Mouse (Mus musculus) kidney, postnatal 0 days (tissue): ENCODE results near the gene Psap. TPM values are rescaled to one million over a fixed set of nuclear protein-coding genes. Genes with fewer than 3 reads are reported as not detected.
"Not testable (repeated sequence)": the region's sequence is repeated elsewhere in the genome, so short reads cannot be mapped to it uniquely, and the experiment has no call there.

ENCODE experiments used
- ATAC-seq: fragments of 200-750 bp; cut with Nextera tagmentation; replicated peaks from 2 replicates; pipeline ENCODE4 v1.8.0; 2017; ENCODE audit warnings: low read depth, moderate number of reproducible peaks, moderate TSS enrichment, moderate library complexity; ENCODE audit not compliant: low FRiP score
- DNase-seq: peaks from one replicate; pipeline ENCODE4 v3.0.0-alpha.2; 2016; ENCODE audit warnings: low spot score
- H3K27ac ChIP-seq: fragments of 300-500 bp; sonication (generic); 2 replicates; pipeline ENCODE4 v1.5.1; 2014; ENCODE audit warnings: mild to moderate bottlenecking
- H3K27me3 ChIP-seq: fragments of 300-500 bp; sonication (generic); 2 replicates; pipeline ENCODE4 v1.6.1; 2014; ENCODE audit warnings: low read length, mixed read lengths; ENCODE audit not compliant: insufficient read depth
- H3K36me3 ChIP-seq: fragments of 300-500 bp; sonication (generic); 2 replicates; pipeline ENCODE4 v1.6.1; 2014; ENCODE audit warnings: low read length, mixed read lengths; ENCODE audit not compliant: insufficient read depth
- H3K4me1 ChIP-seq: fragments of 300-500 bp; sonication (generic); replicated peaks from 2 replicates; pipeline ENCODE4 v1.6.1; 2014; ENCODE audit warnings: antibody characterized with exemption, low read length, mixed read lengths; ENCODE audit not compliant: insufficient read depth
- H3K4me2 ChIP-seq: fragments of 300-500 bp; sonication (generic); 2 replicates; pipeline ENCODE4 v1.6.1; 2014; ENCODE audit warnings: mild to moderate bottlenecking, low read length, moderate library complexity, mixed read lengths
- H3K4me3 ChIP-seq: fragments of 300-500 bp; sonication (generic); replicated peaks from 2 replicates; pipeline ENCODE4 v1.5.1; 2014; ENCODE audit warnings: low read depth, low read length
- H3K9ac ChIP-seq: fragments of 300-500 bp; sonication (generic); 2 replicates; pipeline ENCODE4 v1.6.1; 2014; ENCODE audit warnings: low read depth, low read length
- H3K9me3 ChIP-seq: fragments of 300-500 bp; sonication (generic); replicated peaks from 2 replicates; pipeline ENCODE4 v1.6.1; 2016; ENCODE audit warnings: low read length, inconsistent platforms, mixed read lengths
- CTCF ChIP-seq: IDR thresholded peaks from 2 replicates; pipeline ENCODE4 v1.5.1; 2016; ENCODE audit warnings: antibody characterized with exemption, low read depth, mild to moderate bottlenecking, moderate library complexity
- WGBS: fragments of 180-500 bp; shearing (Covaris S2); extraction: QIAGEN DNeasy Blood & Tissue Kit; methylation state at CpG from one replicate; pipeline ENCODE4 v1.1.7; 2014; 5-methylcytosine and 5-hydroxymethylcytosine counted together
- polyA plus RNA-seq: library from polyadenylated mRNA; unstranded; fragments of >200 nt; fragmentation: Nextera tagmentation; extraction: Ambion mirVana; gene quantifications from 2 replicates; pipeline ENCODE4 v1.2.1, GENCODE M21; 2015

The Psap gene
- polyA plus RNA-seq, 1 experiment from 2014 or later, result 142 TPM

DNA sequence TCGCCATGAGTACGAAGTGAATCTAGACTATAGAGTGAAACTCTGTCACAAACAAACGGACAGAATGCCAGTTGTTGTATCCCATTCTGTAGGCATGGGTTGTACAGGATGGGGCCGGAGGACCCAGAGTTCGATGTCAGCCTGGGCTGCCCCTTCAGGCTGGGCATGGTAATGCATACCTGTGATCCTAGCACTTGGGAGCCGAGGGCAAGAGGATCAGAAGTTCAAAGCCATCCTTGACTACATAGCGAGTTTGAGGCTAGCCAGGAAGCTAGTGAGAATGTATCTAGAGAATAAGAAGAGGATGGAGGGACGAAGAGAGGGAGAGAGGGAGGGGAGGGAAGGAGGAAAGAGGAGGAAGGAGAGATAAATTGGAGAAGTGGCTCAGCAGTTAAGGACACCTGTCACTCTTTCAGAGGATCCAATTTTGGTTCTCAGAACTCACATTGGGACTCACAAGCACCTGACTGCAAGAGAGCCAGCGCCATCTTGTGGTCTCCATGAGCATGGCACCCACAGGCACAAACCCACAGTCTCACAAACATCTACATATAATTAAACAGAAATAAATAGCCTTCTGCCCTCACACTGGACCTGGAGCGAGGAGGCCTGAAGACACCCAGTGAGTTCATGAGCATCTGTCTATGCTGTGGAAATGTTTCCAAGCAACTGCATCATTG lies 39.8 kb upstream of the Psap start:
- ATAC-seq, result no peak
- H3K27ac ChIP-seq, result no peak overlapping the region
- TF ChIP-seq CTCF, result peak; percentile 86

DNA sequence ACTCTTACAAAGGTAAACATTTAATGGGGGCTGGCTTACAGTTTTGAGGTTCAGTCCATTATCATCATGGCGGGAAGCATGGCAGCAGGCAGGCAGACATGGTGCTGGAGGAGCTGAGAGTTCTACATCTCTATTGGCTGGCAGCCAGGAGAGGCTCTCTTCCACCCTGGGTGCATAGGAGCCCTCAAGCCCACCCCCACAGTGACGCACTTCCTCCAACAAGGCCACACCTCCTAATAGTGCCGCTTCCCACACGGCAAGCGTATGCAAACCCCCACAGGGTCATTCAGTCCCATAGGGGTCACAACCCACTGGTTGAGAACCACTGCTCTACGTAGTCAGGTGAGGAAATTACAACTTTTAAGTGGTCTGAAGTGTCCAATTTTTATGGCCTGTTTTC lies 37.0 kb upstream of the Psap start:
- no peak overlapping the region for H3K4me3 ChIP-seq
- H3K9me3 ChIP-seq, result no peaks in the 10 kb centered on the region
- WGBS, result 89% methylated on average over 6 of the region's 6 CpGs
- H3K36me3 ChIP-seq, result no peaks in the 10 kb centered on the region
- no peak overlapping the region for H3K4me2 ChIP-seq
- TF ChIP-seq CTCF, result no peak
- ATAC-seq, result no peak
- no peak overlapping the region for H3K9ac ChIP-seq
- no peaks in the 10 kb centered on the region for H3K27me3 ChIP-seq
- DNase-seq, result no peak
- H3K4me1 ChIP-seq, result no peaks in the 10 kb centered on the region
- H3K27ac ChIP-seq, result no peak overlapping the region

More for the DNA sequence above, 39.8 kb upstream of the Psap start:
- no peak overlapping the region for H3K4me2 ChIP-seq
- no peak overlapping the region for H3K9ac ChIP-seq
- no peak overlapping the region for H3K4me3 ChIP-seq
- DNase-seq, result peak; percentile 44
- H3K27me3 ChIP-seq, result no peaks in the 10 kb centered on the region
- no peaks in the 10 kb centered on the region for H3K4me1 ChIP-seq
- no peaks in the 10 kb centered on the region for H3K36me3 ChIP-seq
- WGBS, result 64% methylated on average over 10 of the region's 10 CpGs
- no peaks in the 10 kb centered on the region for H3K9me3 ChIP-seq

DNA sequence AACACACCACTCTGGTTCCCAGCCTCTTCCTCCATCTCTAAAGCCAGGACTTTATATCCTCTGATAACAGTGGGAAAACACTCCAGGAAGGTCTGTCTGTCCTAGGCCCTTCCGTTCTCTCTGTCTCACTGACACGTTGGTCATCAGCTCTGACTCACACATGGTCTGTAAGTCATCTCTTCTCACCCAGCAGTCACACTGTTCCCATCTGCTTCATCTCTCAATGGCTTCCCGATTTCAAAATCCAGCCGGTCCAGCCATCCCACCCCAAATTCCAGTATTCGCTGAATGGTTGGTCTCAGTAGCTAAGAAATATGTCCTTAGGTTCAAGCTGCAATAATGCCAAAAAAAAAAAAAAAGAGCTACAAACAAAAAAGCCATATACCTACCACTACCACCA lies 33.5 kb upstream of the Psap start:
- H3K27ac ChIP-seq, result no peak overlapping the region
- H3K36me3 ChIP-seq, result no peaks in the 10 kb centered on the region
- no peaks in the 10 kb centered on the region for H3K27me3 ChIP-seq
- no peak for TF ChIP-seq CTCF
- H3K4me1 ChIP-seq, result no peaks in the 10 kb centered on the region
- H3K9ac ChIP-seq, result no peak overlapping the region
- WGBS, result 87% methylated on average over 5 of the region's 5 CpGs
- no peaks in the 10 kb centered on the region for H3K9me3 ChIP-seq
- ATAC-seq (no peak), DNase-seq (no peak)
- H3K4me2 ChIP-seq, result no peak overlapping the region
- no peak overlapping the region for H3K4me3 ChIP-seq

DNA sequence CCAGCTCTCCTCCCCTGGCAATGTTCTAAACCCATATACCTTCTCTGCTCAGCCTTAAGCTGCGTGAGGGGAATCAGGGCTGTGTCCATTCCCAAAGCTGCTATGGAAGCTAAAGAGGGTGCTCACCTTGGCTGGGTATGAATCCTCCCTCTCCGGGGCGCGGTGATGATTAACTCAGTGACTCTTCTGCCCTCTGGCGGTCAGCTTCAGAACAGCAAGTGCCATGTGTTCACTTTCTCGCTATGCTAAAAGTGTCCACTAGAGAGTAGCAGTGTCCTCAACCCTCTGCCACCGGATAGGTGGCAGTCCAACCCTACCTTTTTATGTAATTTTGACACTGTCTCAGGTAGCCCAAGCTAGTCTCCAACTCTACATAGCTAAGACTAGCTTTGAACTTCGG lies 32.4 kb upstream of the Psap start:
- Histone ChIP-seq H3K4me1 (no peaks in the 10 kb centered on the region), H3K4me2 (no peak overlapping the region), H3K27me3 (no peaks in the 10 kb centered on the region), H3K27ac (no peak overlapping the region), H3K9ac (no peak overlapping the region), H3K36me3 (no peaks in the 10 kb centered on the region), H3K4me3 (no peak overlapping the region), H3K9me3 (no peaks in the 10 kb centered on the region)
- peak; percentile 61 for ATAC-seq
- 2% methylated on average over 8 of the region's 8 CpGs for WGBS
- peak; percentile 100 for TF ChIP-seq CTCF
- peak; percentile 91 for DNase-seq

DNA sequence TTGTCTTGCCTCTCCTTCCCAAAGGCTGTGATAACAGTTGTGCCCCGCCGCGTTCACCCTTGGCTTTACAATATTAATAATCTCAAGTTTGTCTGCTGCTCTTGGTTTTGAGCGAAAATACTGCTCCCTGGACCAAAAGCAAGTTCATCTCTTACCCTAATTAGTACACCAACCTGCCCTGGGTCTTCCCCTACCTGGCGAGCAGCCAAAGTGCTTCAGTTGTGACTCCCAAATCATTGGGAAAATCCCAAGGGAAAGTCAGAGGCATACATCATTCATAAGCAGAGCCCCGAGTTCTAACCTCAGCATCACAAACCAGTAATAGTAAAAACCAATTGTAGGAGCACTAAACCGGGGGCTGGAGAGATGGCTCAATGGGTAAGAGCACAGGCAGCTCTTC lies 31.8 kb upstream of the Psap start:
- peaks cover 4% of the 10 kb centered on the region; the same call in 1 of the 2 replicates for H3K9me3 ChIP-seq
- no peak overlapping the region for H3K4me3 ChIP-seq
- ATAC-seq (no peak), DNase-seq (no peak)
- no peaks in the 10 kb centered on the region for H3K27me3 ChIP-seq
- no peak for TF ChIP-seq CTCF
- no peak overlapping the region for H3K4me2 ChIP-seq
- WGBS, result 80% methylated on average over 7 of the region's 7 CpGs
- no peak overlapping the region for H3K9ac ChIP-seq
- H3K4me1 ChIP-seq, result no peaks in the 10 kb centered on the region
- H3K36me3 ChIP-seq, result no peaks in the 10 kb centered on the region
- no peak overlapping the region for H3K27ac ChIP-seq

DNA sequence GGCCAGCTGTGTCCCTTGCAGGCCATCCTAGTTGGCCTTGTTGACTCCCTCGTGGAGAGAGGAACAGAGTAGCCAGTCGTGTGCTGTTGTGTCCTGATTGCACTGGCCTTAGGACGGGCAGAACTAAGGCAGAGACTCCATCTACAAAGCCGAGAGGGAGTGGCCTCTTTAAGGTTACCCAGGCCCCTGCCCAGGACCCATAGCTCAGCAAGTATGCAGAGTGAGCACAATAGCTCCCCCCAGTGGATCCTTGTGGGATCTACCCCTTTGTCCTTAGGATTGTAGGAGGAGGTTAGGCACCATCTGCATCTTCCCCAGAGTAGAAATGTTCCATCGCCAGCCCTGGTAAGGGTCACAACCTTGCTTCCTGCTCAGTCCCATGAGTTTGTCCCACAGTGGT lies 30.9 kb upstream of the Psap start:
- Histone ChIP-seq H3K9me3 (peaks cover 4% of the 10 kb centered on the region; the same call in 1 of the 2 replicates), H3K27me3 (no peaks in the 10 kb centered on the region), H3K4me1 (no peaks in the 10 kb centered on the region), H3K36me3 (no peaks in the 10 kb centered on the region), H3K4me3 (no peak overlapping the region), H3K9ac (no peak overlapping the region), H3K27ac (no peak overlapping the region), H3K4me2 (no peak overlapping the region)
- ATAC-seq (no peak; the same call in 1 of the 2 replicates), DNase-seq (peak; percentile 58)
- WGBS, result 49% methylated on average over 5 of the region's 5 CpGs
- peak; percentile 70 for TF ChIP-seq CTCF

DNA sequence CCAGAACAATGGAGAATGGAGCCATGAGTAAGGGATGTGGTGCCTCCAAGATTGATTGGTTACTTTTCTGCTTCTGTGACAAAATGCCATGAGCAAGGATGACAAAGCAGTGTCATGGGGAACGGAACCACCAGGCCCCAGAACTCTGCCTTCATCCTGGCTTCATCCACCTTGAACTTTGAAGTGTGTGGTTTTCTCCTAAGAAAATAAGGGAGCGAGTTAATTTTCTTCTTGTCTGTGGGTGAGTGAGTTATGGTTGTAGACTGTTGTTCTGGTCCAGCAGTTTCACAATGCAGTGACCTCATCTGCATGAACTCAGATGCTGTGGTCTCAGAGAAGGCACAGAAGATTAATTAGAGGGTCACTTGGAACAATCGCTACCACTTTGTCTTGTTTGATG lies 29.1 kb upstream of the Psap start:
- WGBS, result 20% methylated on average over 3 of the region's 3 CpGs
- H3K4me1 ChIP-seq, H3K4me3 ChIP-seq, H3K9ac ChIP-seq, H3K36me3 ChIP-seq, H3K4me2 ChIP-seq, H3K9me3 ChIP-seq, H3K27ac ChIP-seq, H3K27me3 ChIP-seq: not testable (repeated sequence)
- DNase-seq (peak; percentile 49), ATAC-seq (peak; percentile 57; the same call in 1 of the 2 replicates)
